Mouse (Mus musculus): ENCODE measurements around the gene Rnf224.
A peak's percentile ranks its signal among the peaks of the same experiment; 100 is the strongest.

The Rnf224 gene

DNA sequence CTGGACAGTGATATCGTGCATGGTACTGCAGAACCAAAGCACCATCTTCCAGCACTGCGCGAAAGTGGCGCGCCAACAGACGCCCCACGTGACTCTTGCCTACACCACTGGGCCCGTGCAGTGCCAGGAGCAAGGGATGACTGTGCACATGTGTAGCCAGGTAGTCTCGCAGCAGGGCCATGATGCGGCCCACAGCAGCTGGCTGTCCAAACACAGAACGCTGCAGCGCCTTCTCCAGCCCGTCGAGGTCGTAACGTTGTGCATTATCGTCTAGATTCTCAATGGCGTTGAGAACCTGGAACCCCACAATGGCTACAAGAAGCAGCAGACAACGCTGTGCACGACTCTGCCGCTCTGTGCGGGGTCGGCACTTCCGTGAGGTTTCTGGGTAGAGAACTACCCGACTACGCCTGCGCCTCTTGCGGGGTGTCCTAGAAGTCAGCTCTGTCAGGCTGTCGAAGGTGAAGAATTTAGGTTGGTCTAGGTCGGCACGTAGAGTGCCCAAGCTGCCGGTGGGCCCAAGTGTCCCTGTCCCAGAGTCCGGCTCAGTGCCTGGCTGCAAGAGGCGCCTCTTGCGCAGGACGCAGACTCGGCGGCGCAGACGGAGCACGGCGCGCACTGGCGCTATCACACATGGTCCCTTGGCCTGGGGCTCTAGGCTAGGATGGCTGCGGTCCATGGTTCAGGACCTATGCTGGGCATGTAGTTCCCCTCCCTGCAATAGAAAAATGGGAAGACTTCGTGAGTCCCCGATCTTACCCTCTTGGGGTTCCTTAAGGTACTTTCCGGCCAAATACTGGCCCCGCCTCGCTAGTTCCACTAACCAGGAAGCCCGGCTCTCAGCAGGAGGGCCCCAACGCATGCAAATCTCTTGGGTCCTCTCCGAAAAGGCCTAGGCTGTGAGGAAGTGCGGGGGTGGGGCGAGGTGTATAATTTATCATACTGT, 41.1 kb downstream of the Rnf224 start:
- peak; percentile 80 for DNase-seq (ENCODE audit: low read depth, low spot score)

DNA sequence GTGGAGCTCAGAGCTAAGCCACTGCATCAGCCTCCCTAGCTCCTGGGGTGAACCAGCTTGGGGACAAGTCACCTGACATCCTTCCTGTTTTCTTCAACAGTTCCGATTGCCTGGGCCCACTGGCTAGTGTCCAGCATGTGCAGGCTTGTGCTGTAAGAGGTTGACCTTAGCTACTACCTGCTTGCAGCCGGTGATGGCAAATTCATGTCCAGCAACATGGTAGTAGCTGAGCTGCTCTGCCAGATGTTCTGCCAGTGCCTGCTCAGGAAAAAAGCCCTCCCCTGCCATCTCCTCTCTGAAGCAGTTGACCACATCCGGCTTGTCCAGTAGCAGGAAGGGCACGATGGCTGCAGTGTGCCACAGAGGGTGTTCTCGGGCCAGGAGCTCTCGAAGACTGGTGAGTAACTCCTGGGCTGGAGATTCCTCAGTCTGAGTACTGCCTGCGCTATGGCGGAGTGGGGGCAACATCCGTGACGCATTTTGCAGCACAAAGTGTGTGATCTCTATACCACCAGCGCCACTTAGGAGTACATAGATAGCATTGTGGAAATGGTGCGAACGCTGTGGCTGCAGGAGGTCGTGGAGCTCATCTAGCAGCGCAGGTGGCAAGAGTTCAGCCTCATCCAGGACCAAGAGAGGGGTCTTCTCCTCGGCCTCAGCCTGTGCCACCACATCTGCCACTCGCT, 42.0 kb downstream of the Rnf224 start:
- DNase-seq (ENCODE audit: low read depth, low spot score): peak; percentile 50

DNA sequence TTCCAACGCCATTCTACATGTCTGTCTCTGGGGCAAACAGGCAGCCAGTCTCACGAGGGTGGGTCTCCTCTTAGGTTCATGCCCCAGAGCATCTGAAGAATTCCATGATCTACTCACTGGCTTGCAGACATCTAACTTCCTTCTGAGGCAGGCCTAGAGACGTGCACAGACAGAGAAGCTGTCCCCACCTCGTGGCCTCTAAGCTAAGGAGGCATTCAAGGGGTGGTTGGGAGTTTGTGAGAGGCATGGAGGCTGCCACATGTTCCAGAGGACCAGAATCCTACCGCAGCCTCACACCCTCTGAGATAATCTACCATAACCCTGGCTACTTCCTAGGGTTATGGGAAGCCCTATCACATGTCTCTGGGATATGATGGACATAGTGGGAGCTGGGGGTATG, 42.6 kb downstream of the Rnf224 start:
- DNase-seq (ENCODE audit: low read depth, low spot score): no peak

DNA sequence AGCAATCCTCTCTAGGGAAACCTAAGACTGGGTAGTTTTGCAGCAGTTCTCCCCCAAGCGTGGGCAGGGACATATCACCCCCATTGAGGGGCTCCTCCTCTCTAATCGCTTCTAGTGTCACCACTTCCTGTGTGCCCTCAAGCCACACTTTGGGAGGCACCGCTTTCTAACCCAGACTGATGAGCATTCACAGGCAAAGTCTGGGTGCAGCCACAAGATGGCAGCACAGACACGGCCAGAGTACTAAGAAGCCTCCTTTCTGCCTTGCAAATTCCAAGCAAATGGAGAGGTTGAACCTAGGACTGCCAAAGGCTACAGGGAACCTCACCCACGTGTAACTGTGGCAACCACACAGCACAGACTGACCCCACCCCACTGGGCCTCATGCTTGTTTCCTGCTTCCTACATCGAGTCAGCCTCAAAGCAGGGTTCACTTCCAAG, 43.2 kb downstream of the Rnf224 start:
- DNase-seq (ENCODE audit: low read depth, low spot score): peak; percentile 92

DNA sequence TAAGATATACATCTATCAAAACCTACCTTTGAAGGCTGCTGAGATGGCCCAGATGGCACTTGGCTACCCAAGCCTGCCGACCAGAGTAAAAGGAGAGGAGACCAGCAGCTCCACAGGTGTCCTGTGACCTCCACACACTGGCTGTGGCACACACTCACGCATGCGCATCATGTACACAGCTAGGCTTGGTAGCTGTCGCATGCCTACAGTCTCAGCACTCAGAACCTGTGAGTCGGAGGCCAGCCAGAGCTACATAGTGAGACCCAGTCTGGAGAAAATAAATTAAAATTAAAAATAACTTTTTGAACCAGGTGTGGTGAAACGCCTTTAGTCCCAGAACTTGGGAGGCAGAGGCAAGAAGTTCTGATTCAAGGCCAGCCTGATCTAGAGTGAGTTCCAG, 48.7 kb downstream of the Rnf224 start:
- no peak for DNase-seq (ENCODE audit: low read depth, low spot score)

DNA sequence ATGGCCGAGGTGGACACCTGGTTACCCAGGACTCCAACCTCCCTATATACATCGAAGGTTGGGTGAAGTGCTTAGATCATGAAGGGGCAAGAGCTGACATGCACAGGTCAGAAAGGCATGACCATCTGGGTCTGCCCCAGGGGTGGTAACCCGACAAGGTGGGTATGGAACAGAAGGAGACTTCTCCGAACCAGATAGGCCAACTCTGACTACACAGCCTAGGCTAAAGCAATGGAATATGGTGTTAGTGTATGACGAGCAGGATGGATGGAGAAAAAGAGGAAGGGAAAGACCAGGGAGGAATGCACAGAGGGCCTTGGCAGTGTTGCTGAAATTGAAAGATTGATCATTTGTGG, 50.0 kb downstream of the Rnf224 start:
- DNase-seq (ENCODE audit: low read depth, low spot score): no peak

DNA sequence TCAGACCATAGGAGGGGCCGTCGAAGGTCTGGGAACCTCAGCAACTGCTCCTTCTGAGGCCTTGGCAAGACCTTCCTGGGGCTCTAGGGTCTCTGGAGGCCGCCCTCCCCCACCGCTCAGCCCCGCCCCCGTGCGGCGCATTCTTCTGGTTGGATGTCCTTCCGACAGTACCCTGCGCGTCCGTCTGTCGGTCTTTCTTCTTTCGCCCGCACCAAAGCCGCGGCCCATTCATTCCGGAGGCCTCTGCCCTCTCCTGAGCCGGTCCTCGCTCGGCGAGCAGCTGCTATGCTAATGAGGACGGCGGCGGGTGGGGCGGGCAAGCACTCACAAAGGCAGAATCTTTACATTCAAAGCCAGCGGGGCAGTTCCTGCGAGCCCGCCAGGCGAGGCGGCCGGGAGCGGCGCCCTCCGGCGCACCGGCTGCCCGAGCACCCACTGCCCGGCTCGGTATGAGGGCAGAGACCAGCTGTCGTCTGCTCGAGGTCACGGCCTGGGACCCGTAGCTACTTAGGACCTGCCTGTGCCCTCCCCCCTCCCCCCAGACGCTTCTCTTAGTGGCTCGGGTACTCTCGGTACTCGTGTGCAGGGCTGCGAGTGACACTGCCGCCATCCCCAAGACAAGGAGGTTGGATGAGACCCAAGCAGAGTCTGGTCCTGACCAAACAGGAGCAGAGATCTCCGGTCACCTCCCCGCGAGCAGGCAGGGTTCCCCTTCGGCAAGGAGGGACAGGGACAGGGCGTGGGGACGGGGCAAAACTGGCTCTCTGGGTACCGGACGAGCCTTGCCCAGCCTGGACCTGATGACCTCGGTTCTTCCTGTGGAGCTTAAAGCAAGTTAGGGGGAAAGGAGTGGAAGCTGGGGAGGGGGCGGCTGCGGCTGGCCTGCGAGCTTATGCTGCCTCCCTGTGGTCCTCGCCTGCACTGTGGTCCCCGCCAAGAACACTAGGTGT, 50.7 kb downstream of the Rnf224 start:
- DNase-seq (ENCODE audit: low read depth, low spot score): peak; percentile 72

DNA sequence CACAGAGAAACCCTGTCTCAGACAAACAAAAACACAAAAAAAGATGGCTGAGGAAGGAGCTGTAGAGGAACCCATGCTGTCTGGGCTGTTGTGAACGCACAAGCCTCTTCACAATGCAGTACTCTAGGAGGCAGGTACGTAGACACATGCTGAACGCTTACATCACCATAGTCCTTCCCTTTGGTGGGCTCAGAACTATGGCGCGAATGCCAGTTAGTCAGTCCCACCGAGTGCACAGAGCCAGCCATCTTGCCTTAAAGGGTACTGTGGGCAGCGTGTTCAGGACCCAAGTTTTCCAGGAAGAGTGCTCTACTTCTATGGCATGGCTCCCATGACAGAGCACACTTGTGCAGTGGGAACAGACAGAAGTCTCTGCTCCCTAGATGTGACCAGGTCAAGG, 52.1 kb downstream of the Rnf224 start:
- no peak for DNase-seq (ENCODE audit: low read depth, low spot score)

All from CD4-positive, CD25-positive, alpha-beta regulatory T cell, adult 2 months (primary cell).